Mouse (Mus musculus) layer of hippocampus, adult 9-10 months (tissue): ENCODE data around the gene Ucn2.

Experiments
- DNase-seq: peaks from one replicate; pipeline ENCODE4 v3.0.0; 2022; ENCODE audit warnings: low spot score

The Ucn2 gene

GRCm38 (mm10) chr9:108992085-108992469, 6.3 kb downstream of the Ucn2 start:
- DNase-seq, result no peak

GRCm38 (mm10) chr9:108992620-108993361, 7.0 kb downstream of the Ucn2 start:
- no peak for DNase-seq

- no peak for DNase-seq
Observed at GRCm38 (mm10) chr9:108996411-108996810, 10.6 kb downstream of the Ucn2 start.

- no peak for DNase-seq
Observed at GRCm38 (mm10) chr9:108998287-108999166, 12.7 kb downstream of the Ucn2 start.

DNA sequence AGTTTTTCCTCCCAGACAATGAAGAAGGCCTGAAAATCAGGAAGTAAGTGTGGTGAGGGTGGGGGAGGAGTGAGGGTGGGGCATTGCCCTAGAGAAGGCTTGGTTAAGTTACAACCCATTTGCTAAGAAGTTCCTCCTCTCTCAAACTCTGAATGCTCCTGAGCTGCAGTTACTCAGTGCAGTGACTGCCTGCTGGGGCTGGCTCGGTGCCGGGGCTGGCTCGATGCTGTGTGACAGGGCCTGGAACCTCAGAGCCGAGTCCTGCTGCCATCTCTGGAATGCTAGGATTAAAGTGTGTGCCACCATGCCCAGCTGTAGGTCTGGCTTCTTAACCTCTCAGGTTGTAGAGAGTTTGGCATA, 13.3 kb downstream of the Ucn2 start:
- no peak for DNase-seq

GRCm38 (mm10) chr9:109000726-109001125, 14.9 kb downstream of the Ucn2 start:
- no peak for DNase-seq

GRCm38 (mm10) chr9:109003201-109003600, 17.4 kb downstream of the Ucn2 start:
- no peak for DNase-seq

- DNase-seq, result no peak
Observed at GRCm38 (mm10) chr9:109007025-109007780, 21.4 kb downstream of the Ucn2 start.

GRCm38 (mm10) chr9:109008081-109008480, 22.3 kb downstream of the Ucn2 start:
- DNase-seq, result no peak

GRCm38 (mm10) chr9:109008994-109009635, 23.3 kb downstream of the Ucn2 start:
- no peak for DNase-seq

- no peak for DNase-seq
Observed at GRCm38 (mm10) chr9:109009636-109010315, 24.0 kb downstream of the Ucn2 start.

GRCm38 (mm10) chr9:109010316-109010690, 24.5 kb downstream of the Ucn2 start:
- DNase-seq, result no peak

- DNase-seq, result no peak
Observed at GRCm38 (mm10) chr9:109015397-109015796, 29.6 kb downstream of the Ucn2 start.

- no peak for DNase-seq
Observed at GRCm38 (mm10) chr9:109016973-109017604, 31.3 kb downstream of the Ucn2 start.

- no peak for DNase-seq
Observed at GRCm38 (mm10) chr9:109021428-109021827, 35.6 kb downstream of the Ucn2 start.

GRCm38 (mm10) chr9:109022866-109023685, 37.3 kb downstream of the Ucn2 start:
- DNase-seq, result no peak

DNA sequence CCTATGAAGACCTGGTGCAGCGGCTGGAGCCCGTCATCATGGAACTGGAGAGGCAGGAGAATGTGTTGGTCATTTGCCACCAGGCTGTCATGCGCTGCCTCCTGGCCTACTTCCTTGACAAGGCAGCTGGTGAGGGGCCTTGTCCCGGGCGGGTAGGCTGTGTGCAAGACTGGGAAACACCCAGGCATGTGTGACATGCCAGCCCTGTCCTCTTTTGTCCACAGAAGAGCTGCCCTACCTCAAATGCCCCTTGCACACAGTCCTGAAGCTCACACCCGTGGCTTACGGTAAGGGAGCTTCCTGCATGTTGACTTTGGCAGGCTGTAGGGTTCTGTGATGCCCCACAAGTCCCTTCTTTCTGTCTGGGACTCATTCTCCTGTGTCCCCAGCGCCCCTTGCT, 41.7 kb downstream of the Ucn2 start:
- DNase-seq, result no peak

- no peak for DNase-seq
Observed at GRCm38 (mm10) chr9:109028421-109028820, 42.6 kb downstream of the Ucn2 start.

DNA sequence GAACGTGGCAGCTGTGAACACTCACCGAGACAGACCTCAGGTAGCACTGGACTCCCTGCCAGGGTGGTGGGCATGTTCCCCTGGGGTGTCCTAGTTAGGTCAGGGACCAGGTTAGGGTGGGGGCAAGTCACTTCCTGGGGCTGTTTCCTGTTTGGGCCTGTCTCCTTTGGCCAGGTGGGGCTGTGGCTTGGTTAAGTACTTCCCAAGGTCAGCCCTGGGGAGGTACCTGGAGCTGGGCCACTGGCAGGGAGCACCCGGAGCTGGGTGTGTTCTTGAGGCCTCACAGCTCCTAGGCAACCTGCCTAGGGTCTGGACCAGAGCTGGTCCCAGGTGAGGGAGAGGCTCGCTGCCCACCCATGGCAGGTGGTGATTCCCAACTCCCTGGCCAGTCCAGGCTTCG, 43.1 kb downstream of the Ucn2 start:
- DNase-seq, result no peak

GRCm38 (mm10) chr9:109030312-109030711, 44.5 kb downstream of the Ucn2 start:
- no peak for DNase-seq
